Mouse (Mus musculus) liver, embryonic 14.5 days (tissue): ENCODE results near the gene Olfr47.

Experiments used
- CTCF ChIP-seq: IDR thresholded peaks from 2 replicates; pipeline ENCODE4 v1.5.1; 2016; ENCODE audit warnings: antibody characterized with exemption, low read depth, control low read depth
- EP300 ChIP-seq: IDR thresholded peaks from 2 replicates; pipeline ENCODE4 v1.6.1; 2016; ENCODE audit warnings: antibody characterized with exemption, low read depth

GRCm38 (mm10) chr6:43260756-43261155 is 29.4 kb downstream of the Olfr47 start:
- TF ChIP-seq CTCF (no peak), EP300 (no peak)
